12 mouse cellular contexts compared by ENCODE assay signal in the genomic region with DNA sequence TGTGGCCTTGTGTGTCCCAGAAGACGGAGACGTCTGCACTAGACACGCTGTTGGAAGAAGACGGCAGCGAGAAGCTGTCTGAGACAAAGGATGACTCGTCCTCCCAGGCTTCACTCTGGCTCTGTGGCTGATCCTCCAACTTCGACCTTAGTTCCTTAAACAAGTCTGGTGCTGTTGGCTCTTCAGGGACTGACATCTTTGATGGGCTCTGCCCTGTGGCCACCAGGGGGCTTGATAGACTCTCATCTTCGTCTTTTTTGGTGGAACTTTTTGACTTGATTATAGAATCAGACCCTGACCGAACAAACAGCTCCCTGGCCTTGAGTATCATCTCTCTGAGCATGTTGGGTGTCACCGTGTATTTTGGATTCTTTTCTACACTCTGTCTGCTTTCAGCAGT. TPM values are rescaled to one million over a fixed set of nuclear protein-coding genes. Genes with fewer than 3 reads are reported as not detected.
DNase-seq lines count a peak whose midpoint lies in the region; ATAC-seq and TF ChIP-seq lines count a peak whose summit lies in the region.
"Had no signal": no experiment of that assay in that cellular context is flagged by ENCODE, and none has a peak within 500 bp of the region (broad histone marks: within the 10 kb centered on the region; RNA-seq: fewer than 3 reads in every experiment).

No protein-coding gene starts in this region.

- no peak overlapping the region for H3K4me3 ChIP-seq in kidney, embryonic 15.5 days (replicated peaks)
- no peak overlapping the region for H3K4me3 ChIP-seq in liver, postnatal 0 days (ENCODE audit: low read depth, low read length)
- H3K4me3 ChIP-seq: heart, embryonic 15.5 days; midbrain, embryonic 13.5 days had no signal

- H3K4me1 ChIP-seq in kidney, embryonic 15.5 days = no peaks in the 10 kb centered on the region
- peaks cover 16% of the 10 kb centered on the region for H3K4me1 ChIP-seq in liver, postnatal 0 days (ENCODE audit: insufficient read depth)
- H3K4me1 ChIP-seq: midbrain, embryonic 13.5 days had no signal

- no peaks in the 10 kb centered on the region for H3K36me3 ChIP-seq in kidney, embryonic 15.5 days
- no peaks in the 10 kb centered on the region for H3K36me3 ChIP-seq in liver, postnatal 0 days (replicated peaks; ENCODE audit: insufficient read depth, low read length)
- H3K36me3 ChIP-seq: heart, embryonic 15.5 days; midbrain, embryonic 13.5 days had no signal

- TF ChIP-seq CTCF in liver, postnatal 0 days (IDR thresholded peaks at IDR 0.05; ENCODE audit: low read depth) = peak; percentile 70

- H3K9me3 ChIP-seq in kidney, embryonic 15.5 days (replicated peaks) = no peaks in the 10 kb centered on the region
- no peaks in the 10 kb centered on the region for H3K9me3 ChIP-seq in liver, postnatal 0 days (ENCODE audit: low read length)
- H3K9me3 ChIP-seq: heart, embryonic 15.5 days; midbrain, embryonic 13.5 days had no signal

- H3K4me2 ChIP-seq in kidney, embryonic 15.5 days = no peak overlapping the region
- no peak overlapping the region for H3K4me2 ChIP-seq in liver, postnatal 0 days (ENCODE audit: low read depth, low read length)
- H3K4me2 ChIP-seq: heart, embryonic 15.5 days; midbrain, embryonic 13.5 days had no signal

- H3K27me3 ChIP-seq in kidney, embryonic 15.5 days = no peaks in the 10 kb centered on the region
- H3K27me3 ChIP-seq in liver, postnatal 0 days (ENCODE audit: insufficient read depth, low read length) = no peaks in the 10 kb centered on the region
- H3K27me3 ChIP-seq: midbrain, embryonic 13.5 days had no signal

- no peak for TF ChIP-seq EP300 in liver, postnatal 0 days (IDR thresholded peaks at IDR 0.05; ENCODE audit: low read depth)

- H3K9ac ChIP-seq in kidney, embryonic 15.5 days = no peak overlapping the region
- H3K9ac ChIP-seq in liver, postnatal 0 days (replicated peaks) = no peak overlapping the region
- H3K9ac ChIP-seq: heart, embryonic 15.5 days; midbrain, embryonic 13.5 days had no signal

- no peak overlapping the region for H3K27ac ChIP-seq in kidney, embryonic 15.5 days
- no peak overlapping the region for H3K27ac ChIP-seq in liver, postnatal 0 days (ENCODE audit: low read depth)
- H3K27ac ChIP-seq: heart, embryonic 15.5 days; midbrain, embryonic 13.5 days had no signal

- ATAC-seq in kidney, embryonic 15.5 days (replicated peaks; ENCODE audit: low FRiP score) = no peak
- ATAC-seq in liver, postnatal 0 days = no peak
- ATAC-seq in monocyte, adult 5-6 weeks (replicated peaks; ENCODE audit: insufficient number of reproducible peaks, low FRiP score, low TSS enrichment, poor library complexity, severe bottlenecking) = no peak
- ATAC-seq: midbrain, embryonic 13.5 days had no signal

- WGBS in kidney, embryonic 15.5 days = 78% methylated on average over 10 of the region's 10 CpGs
- 50% methylated on average over 10 of the region's 10 CpGs for WGBS in liver, postnatal 0 days (ENCODE audit: insufficient replicate concordance)

- DNase-seq in kidney, postnatal 10 days = peak; percentile 59
- peak; percentile 38 to 40 for DNase-seq in B cell, adult 2 months
- DNase-seq in ES-CJ7 (ENCODE audit: low read depth, low spot score) = peak; percentile 43
- peak; percentile 53 for DNase-seq in liver, postnatal 0 days
- no peak for DNase-seq in frontal cortex, postnatal 25 days (ENCODE audit: low spot score in 2 of 2)
- no peak for DNase-seq in cerebellum, postnatal 14 days

RNA-seq across cellular contexts. Expression of gene 1700014D04Rik, which starts 4.9 kb away (rescaled TPM):
- polyA plus RNA-seq in kidney, embryonic 15.5 days (2015; fragmentation: Nextera tagmentation; extraction: Ambion mirVana) = not detected in 2 replicates
- polyA plus RNA-seq in liver, postnatal 0 days (2015; fragmentation: Nextera tagmentation; extraction: Ambion mirVana) = not detected in 2 replicates
- not detected in 3 replicates for total RNA-seq in monocyte, adult 5-6 weeks (2017)
- total RNA-seq: adrenal gland, postnatal 10 days had no signal

RNA-seq across cellular contexts. Expression of gene Spata31d1d, which starts 10.1 kb away (rescaled TPM):
- polyA plus RNA-seq in kidney, embryonic 15.5 days (2015; fragmentation: Nextera tagmentation; extraction: Ambion mirVana) = not detected in 2 replicates
- not detected in 2 replicates for polyA plus RNA-seq in liver, postnatal 0 days (2015; fragmentation: Nextera tagmentation; extraction: Ambion mirVana)
- not detected in 3 replicates for total RNA-seq in monocyte, adult 5-6 weeks (2017)
- total RNA-seq: adrenal gland, postnatal 10 days had no signal
- polyA plus RNA-seq: heart, embryonic 15.5 days; midbrain, embryonic 13.5 days had no signal

RNA-seq across cellular contexts. Expression of gene Isca1, which starts 27.9 kb away (rescaled TPM):
- 128 and 134 TPM in 2 replicates for polyA plus RNA-seq in kidney, embryonic 15.5 days (2015; fragmentation: Nextera tagmentation; extraction: Ambion mirVana)
- polyA plus RNA-seq in liver, postnatal 0 days (2015; fragmentation: Nextera tagmentation; extraction: Ambion mirVana) = 135 and 137 TPM in 2 replicates
- total RNA-seq in monocyte, adult 5-6 weeks (2017) = 57.1 to 69.2 TPM (median 64.4 TPM) in 3 replicates

RNA-seq across cellular contexts. Expression of gene Spata31d1b, which starts 29.6 kb away (rescaled TPM):
- 0.04 TPM in 1 of 2 replicates, not detected in the other for polyA plus RNA-seq in kidney, embryonic 15.5 days (2015; fragmentation: Nextera tagmentation; extraction: Ambion mirVana)
- not detected in 2 replicates for polyA plus RNA-seq in liver, postnatal 0 days (2015; fragmentation: Nextera tagmentation; extraction: Ambion mirVana)
- 0.19 TPM in 1 of 3 replicates, not detected in the others for total RNA-seq in monocyte, adult 5-6 weeks (2017)
- total RNA-seq: adrenal gland, postnatal 10 days; left cerebral cortex, postnatal 14 days had no signal
- polyA plus RNA-seq: heart, embryonic 15.5 days; midbrain, embryonic 13.5 days had no signal

RNA-seq across cellular contexts. Expression of gene Spata31d1a, which starts 31.6 kb away (rescaled TPM):
- polyA plus RNA-seq in kidney, embryonic 15.5 days (2015; fragmentation: Nextera tagmentation; extraction: Ambion mirVana) = 0.04 TPM in 1 of 2 replicates, not detected in the other
- polyA plus RNA-seq in liver, postnatal 0 days (2015; fragmentation: Nextera tagmentation; extraction: Ambion mirVana) = 0.02 and 0.15 TPM in 2 replicates
- total RNA-seq in monocyte, adult 5-6 weeks (2017) = not detected in 3 replicates
- total RNA-seq: adrenal gland, postnatal 10 days had no signal

Comparison
In these comparisons a context has a peak if more than half of its experiments do, and no peak if none do; other contexts are left out.
1. DNase-seq: peak in kidney, postnatal 10 days (single experiment), B cell, adult 2 months (2 of 2), ES-CJ7 (single experiment) and liver, postnatal 0 days (single experiment); none in frontal cortex, postnatal 25 days (0 of 2) and cerebellum, postnatal 14 days (0 of 2).